Mouse (Mus musculus): ENCODE data around the gene Mepce. TPM values are rescaled to one million over a fixed set of nuclear protein-coding genes. Genes with fewer than 3 reads are reported as not detected.
"Not testable (repeated sequence)": the region's sequence is repeated elsewhere in the genome, so short reads cannot be mapped to it uniquely, and the experiment has no call there.

Gene Mepce
- total RNA-seq, 1 experiment from 2014 or later: 42.2 TPM

GRCm38 (mm10) chr5:137770709-137771108, 16.7 kb downstream of the Mepce start:
- ATAC-seq (ENCODE audit: extremely low read depth, insufficient number of reproducible peaks, low FRiP score, poor library complexity, severe bottlenecking): peak; percentile 84

GRCm38 (mm10) chr5:137768475-137768874, 19.0 kb downstream of the Mepce start:
- ATAC-seq (ENCODE audit: extremely low read depth, insufficient number of reproducible peaks, low FRiP score, poor library complexity, severe bottlenecking): no peak

GRCm38 (mm10) chr5:137766270-137766669, 21.2 kb downstream of the Mepce start:
- 0 out of 2 replicates have a peak, but pooled peaks have one; percentile 17 for ATAC-seq (ENCODE audit: extremely low read depth, insufficient number of reproducible peaks, low FRiP score, poor library complexity, severe bottlenecking)

DNA sequence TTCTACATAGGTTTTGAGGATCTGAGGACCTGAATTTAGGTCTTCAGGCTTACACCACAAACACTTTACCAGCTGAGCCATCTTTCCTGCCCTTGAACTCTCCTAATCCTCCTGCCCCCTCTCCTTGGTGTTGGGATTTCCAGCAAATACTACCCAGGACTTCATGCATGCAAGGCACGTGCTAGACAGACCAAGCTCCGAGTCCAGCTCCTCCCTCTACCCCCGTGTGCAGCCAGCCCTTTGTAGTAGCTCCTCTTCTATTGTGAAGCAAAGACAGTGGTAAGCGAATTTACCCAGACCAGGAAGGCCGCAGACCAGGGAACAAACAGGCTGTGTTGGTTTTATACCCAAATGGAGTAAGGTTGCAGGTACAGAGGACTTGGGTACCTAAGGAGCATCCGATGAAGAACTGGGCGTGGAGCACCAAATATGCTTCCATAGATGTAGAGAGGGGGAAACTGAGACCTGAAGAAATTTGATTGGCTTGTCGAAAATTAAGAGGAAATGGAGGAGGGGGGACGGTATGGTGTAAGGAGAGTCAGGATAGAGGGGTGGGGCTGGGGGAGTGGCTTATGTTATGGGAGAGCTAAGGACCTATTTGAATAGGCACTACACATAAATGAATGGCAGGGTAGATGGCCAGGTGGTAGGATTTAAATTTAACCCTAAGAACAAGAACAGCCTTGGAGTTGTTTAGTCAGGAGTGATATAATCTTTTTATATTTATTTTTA, 22.7 kb downstream of the Mepce start:
- ATAC-seq (ENCODE audit: extremely low read depth, insufficient number of reproducible peaks, low FRiP score, poor library complexity, severe bottlenecking): no peak

GRCm38 (mm10) chr5:137759971-137760412, 27.5 kb downstream of the Mepce start:
- ATAC-seq (ENCODE audit: extremely low read depth, insufficient number of reproducible peaks, low FRiP score, poor library complexity, severe bottlenecking): peak; percentile 67

GRCm38 (mm10) chr5:137758921-137759534, 28.4 kb downstream of the Mepce start:
- ATAC-seq (ENCODE audit: extremely low read depth, insufficient number of reproducible peaks, low FRiP score, poor library complexity, severe bottlenecking): no peak

- ATAC-seq (ENCODE audit: extremely low read depth, insufficient number of reproducible peaks, low FRiP score, poor library complexity, severe bottlenecking): no peak
Measured at GRCm38 (mm10) chr5:137757887-137758286, 29.6 kb downstream of the Mepce start.

- peak; percentile 77 for ATAC-seq (ENCODE audit: extremely low read depth, insufficient number of reproducible peaks, low FRiP score, poor library complexity, severe bottlenecking)
Measured at GRCm38 (mm10) chr5:137756882-137757661, 30.4 kb downstream of the Mepce start.

DNA sequence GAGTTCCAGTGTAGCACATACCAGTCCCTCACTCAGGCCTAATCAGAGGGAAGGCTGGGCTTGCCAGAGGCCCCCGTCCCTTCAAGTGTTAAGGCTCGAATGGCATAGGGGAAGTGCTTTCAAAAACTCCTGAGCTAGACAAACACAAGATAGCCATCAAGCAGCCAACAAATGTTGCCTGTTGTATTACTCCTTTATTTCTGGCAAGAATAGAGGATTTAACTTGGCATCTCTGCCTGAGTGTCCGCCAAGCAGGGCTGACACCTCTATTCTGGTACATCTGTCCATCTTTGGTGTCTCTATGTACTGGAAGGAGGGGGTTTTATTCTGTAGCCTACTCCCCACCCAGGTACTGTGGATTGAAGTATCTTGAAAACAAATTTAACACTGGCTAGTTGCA, 31.3 kb downstream of the Mepce start:
- ATAC-seq (ENCODE audit: extremely low read depth, insufficient number of reproducible peaks, low FRiP score, poor library complexity, severe bottlenecking): no peak

GRCm38 (mm10) chr5:137755425-137755824, 32.0 kb downstream of the Mepce start:
- no peak for ATAC-seq (ENCODE audit: extremely low read depth, insufficient number of reproducible peaks, low FRiP score, poor library complexity, severe bottlenecking)

GRCm38 (mm10) chr5:137753111-137753832, 34.2 kb downstream of the Mepce start:
- no peak for ATAC-seq (ENCODE audit: extremely low read depth, insufficient number of reproducible peaks, low FRiP score, poor library complexity, severe bottlenecking)

- ATAC-seq (ENCODE audit: extremely low read depth, insufficient number of reproducible peaks, low FRiP score, poor library complexity, severe bottlenecking): no peak
Measured at GRCm38 (mm10) chr5:137751988-137752387, 35.5 kb downstream of the Mepce start.

DNA sequence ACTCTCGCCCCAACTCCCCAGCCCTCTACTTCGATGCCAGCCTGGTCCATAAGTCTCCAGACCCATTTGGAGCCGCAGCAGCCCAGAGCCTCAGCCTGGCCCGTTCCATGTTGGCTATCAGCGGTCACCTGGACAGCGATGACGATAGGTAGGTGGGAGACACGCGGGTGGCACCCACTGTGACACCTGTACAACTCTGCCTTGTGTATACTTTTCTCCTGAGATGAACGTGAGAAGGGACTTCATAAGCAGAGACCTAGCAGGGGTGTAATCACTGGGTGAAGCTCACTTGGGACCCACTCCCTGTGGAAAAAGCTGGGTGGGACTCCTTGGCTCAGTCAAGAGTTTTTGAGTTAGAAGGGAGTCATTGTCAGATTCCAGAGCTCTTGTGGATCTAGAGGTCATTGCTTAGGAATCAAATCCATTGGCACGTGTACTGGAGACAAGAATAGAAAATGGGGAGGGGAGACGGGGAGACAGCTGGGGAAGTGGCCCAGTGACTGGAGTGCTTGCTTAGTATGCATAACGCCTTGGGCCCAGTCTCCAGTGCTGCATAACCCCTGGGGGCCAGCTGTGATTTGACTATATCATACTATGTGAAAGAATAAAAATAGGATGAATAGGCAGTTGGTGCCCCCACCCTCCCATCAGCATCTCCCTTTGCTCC, 36.1 kb downstream of the Mepce start:
- ATAC-seq (ENCODE audit: extremely low read depth, insufficient number of reproducible peaks, low FRiP score, poor library complexity, severe bottlenecking): no peak

DNA sequence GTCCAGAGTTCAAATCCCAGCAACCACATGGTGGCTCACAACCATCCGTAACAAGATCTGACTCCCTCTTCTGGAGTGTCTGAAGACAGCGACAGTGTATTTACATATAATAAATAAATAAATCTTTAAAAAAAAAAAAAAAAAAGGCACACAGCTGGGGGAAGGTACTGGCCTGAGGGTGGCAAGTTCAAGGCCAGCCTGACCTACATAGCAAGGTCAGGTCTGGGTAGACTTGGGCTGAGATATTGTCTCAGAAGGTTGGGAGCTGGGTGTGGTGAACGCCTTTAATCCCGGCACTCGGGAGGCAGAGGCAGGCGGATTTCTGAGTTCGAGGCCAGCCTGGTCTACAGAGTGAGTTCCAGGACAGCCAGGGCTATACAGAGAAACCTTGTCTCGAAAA, 37.2 kb downstream of the Mepce start:
- ATAC-seq (ENCODE audit: extremely low read depth, insufficient number of reproducible peaks, low FRiP score, poor library complexity, severe bottlenecking): not testable (repeated sequence)

DNA sequence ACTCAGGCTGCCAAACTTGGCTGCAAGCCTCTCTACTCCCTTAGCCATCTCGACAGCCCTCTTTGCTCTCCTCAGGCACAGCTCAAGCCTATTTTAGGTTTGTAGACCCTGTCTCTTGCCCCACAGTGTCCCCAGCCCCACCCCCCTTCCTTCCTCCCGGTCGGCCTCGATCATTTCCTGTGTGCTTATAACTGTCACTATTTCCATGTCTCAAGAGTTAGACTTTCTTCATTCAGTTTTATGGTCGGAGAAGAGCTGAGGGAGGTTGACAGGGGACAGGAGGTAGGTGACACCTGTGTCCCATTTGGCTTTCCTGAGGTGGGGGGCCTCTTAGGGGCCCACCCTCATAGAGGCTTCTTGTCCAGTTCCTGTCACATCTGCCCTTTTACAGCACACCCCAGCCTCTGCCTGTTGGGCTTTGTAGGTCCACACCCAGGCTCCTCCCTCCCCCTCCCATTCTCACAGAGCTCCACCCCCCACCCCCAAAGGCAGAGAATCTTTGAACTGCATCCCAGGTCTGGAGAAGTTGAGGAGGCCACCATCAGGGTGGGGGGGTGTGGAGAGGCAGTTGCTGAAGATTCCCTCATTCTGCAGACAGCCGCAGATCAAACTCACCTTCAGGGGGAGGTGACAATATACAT, 38.1 kb downstream of the Mepce start:
- no peak for ATAC-seq (ENCODE audit: extremely low read depth, insufficient number of reproducible peaks, low FRiP score, poor library complexity, severe bottlenecking)

- peak; percentile 47; the same call in 1 of the 2 replicates for ATAC-seq (ENCODE audit: extremely low read depth, insufficient number of reproducible peaks, low FRiP score, poor library complexity, severe bottlenecking)
Measured at GRCm38 (mm10) chr5:137748130-137748770, 39.2 kb downstream of the Mepce start.

DNA sequence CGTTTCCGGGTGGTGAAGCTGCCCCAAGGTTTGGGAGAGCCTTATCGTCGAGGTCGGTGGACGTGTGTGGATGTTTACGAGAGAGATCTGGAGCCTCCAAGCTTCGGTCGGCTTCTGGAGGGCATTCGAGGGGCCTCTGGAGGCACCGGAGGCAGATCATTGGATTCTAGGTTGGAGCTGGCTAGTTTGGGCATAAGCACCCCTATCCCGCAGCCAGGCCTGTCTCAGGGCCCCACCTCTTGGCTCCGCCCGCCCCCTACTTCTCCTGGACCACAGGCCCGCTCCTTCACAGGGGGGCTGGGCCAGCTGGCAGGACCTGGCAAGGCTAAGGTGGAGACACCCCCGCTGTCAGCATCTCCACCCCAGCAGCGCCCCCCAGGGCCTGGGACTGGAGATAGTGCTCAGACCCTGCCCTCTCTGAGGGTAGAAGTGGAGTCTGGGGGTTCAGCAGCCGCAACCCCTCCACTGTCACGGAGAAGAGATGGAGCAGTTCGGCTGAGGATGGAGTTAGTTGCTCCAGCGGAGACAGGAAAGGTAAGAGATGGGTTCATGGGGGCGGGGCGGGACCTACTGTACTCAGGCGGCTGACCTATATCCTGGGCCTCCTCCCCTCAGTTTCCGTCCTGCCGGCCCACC, 40.0 kb downstream of the Mepce start:
- no peak for ATAC-seq (ENCODE audit: extremely low read depth, insufficient number of reproducible peaks, low FRiP score, poor library complexity, severe bottlenecking)
